Mouse (Mus musculus) neural tube, postnatal 0 days (tissue): ENCODE results near the gene Olfr215. TPM values are rescaled to one million over a fixed set of nuclear protein-coding genes. Genes with fewer than 3 reads are reported as not detected.

Experiments used
- polyA plus RNA-seq: library from polyadenylated mRNA; unstranded; fragments of >200 nt; fragmentation: Nextera tagmentation; extraction: Ambion mirVana; gene quantifications from 2 replicates; pipeline ENCODE4 v1.2.1, GENCODE M21; 2015

Olfr215 gene
- not detected in 2 replicates for polyA plus RNA-seq

DNA sequence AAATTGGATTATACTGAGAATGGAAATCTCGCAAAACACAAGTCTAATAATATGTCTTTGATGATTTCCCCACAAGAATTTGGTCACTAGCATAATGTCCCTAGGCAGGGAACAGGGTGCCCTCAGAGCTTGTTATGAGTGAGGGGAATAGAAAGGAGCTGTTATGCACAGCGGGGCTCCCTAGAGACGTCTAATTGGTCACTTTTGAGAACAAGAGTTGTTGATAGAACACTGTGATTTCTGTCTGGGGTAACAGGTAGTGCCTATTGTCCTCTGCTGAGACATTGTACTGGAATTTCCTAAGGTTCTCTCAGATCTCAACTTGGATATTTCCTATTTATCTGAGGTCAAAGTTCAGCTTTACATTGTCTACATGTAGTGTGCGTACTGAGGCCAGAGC is at the start of gene Olfr215:
Olfr215 (minus strand) TSS at position 101 of the 400 bp plus-strand sequence.

DNA sequence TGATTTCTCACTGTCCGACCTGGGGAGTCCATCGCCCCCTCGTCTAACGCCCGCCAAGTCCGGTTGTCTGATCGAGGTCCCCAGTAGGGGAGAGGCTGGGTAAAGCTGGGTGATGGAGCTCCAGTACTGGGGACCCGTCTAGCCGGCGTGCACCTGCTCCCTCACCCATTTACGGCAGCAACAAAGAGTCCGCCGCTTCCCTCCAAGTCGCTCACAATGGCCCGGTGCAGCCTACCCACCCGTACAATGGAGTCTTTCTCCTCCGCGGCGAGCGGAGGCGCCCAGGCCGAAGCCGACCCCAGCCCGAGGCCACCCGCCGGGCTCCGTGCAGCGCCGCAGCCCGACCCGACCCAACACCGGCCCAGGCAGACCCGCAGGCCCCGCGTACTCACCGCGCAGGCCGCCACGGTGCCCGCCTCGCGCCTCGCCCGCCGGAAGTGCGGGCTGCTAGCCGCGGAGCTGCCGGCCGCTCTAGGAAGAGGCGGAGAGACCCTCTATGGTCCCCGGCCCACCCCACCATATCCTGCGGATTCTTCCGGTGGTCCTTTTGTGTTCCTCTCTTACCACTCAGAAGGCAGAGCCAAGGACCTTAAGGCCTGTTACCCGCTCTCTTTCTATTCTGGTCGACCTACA is 44.7 kb upstream of the Olfr215 start, which contains the start of gene Zfp422:
Zfp422 (minus strand) TSS at position 461 of the 633 bp plus-strand sequence.

GRCm38 (mm10) chr6:116553935-116554334 is 30.1 kb downstream of the Olfr215 start, which contains the start of gene Olfr214:
TSS of gene Olfr214 (plus strand) at chr6:116554235.

DNA sequence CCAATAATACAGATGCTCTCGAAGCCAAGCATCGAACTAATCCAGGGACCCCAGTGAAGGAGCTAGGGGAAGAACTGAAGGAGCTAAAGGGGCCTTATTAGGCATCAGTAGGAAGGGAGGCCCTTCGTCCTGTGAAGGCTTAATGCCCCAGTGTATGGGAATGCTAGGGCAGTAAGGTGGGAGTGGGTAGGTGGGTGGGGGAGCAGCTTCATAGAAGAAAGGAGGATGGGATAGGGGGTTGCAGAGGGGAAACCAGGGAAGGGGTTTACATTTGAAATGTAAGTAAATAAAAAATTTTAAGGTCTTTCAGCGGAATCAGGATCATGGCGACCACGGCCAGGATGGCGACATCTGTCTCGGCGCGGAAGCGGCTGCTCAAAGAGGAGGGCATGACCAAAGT is 33.2 kb downstream of the Olfr215 start, which contains the start of gene Gm5580:
Gm5580 (plus strand) TSS at position 301 of the 400 bp plus-strand sequence.

GRCm38 (mm10) chr6:116538156-116538555 is 45.8 kb downstream of the Olfr215 start, which contains the start of gene Olfr213:
TSS of gene Olfr213 (plus strand) at chr6:116538456.

Other genes with a start within 250 kb of the Olfr215 start
- 38.2 and 43.9 TPM in 2 replicates for gene March8, start 246.2 kb downstream of the Olfr215 start, polyA plus RNA-seq
- gene Alox5, start 123.0 kb downstream of the Olfr215 start, polyA plus RNA-seq, result 1.6 and 1.7 TPM in 2 replicates
- gene Olfr211, start 95.1 kb downstream of the Olfr215 start, polyA plus RNA-seq, result not detected in 2 replicates
- 0.17 TPM in 1 of 2 replicates, not detected in the other for gene Olfr212, start 77.7 kb downstream of the Olfr215 start, polyA plus RNA-seq
- not detected in 2 replicates for gene Olfr213, start 45.7 kb downstream of the Olfr215 start, polyA plus RNA-seq
- gene Gm5580, start 33.1 kb downstream of the Olfr215 start, polyA plus RNA-seq, result 0.34 and 0.35 TPM in 2 replicates
- not detected in 2 replicates for gene Olfr214, start 30.0 kb downstream of the Olfr215 start, polyA plus RNA-seq
- gene Zfp422, start 44.8 kb upstream of the Olfr215 start, polyA plus RNA-seq, result 70.7 and 72.7 TPM in 2 replicates
- 3.7 and 4.7 TPM in 2 replicates for gene Depp1, start 66.4 kb upstream of the Olfr215 start, polyA plus RNA-seq
- gene Rassf4, start 89.8 kb upstream of the Olfr215 start, polyA plus RNA-seq, result 43.2 and 45.0 TPM in 2 replicates
- gene Tmem72, start 132.7 kb upstream of the Olfr215 start, polyA plus RNA-seq, result 0.03 and 0.89 TPM in 2 replicates